In the genomic region with DNA sequence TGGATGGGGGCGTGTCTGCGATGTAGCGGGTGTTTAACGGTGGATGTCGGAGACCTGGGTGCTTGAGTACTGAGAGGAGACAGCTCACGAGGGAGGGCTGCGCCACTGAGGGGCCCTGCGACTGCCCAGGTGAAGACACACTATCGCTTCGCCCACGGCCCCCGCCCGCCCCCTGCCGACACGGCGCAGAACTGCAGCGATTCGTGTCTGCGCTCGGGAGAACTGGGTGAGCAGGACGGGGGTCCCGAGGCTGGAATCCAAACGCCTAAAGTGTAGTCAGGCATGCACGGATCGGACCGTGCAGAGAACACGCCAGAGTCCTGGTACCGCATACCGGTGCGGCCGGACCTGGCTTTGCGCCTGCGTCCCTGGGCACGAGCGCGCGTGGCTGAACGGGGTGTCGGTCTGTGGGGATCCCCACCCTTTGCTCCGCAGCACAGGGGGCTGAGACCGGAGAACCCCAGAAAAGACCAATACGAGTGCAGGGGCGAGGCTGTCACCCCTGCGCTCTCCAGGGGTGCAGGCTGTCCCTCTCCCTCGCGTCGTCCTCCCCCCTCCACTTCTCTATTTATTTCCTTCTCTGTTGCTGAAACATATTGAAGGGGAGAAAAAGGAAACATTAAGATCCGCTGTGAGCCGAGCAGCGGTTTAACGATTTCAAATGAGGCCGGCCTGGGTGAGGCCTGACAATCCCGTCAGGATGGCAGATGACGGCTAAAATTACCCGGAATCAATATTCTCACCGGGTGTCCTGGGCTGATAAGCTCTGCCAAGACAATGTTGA, we compare ENCODE assay signal across 8 mouse cellular contexts. TPM values are rescaled to one million over a fixed set of nuclear protein-coding genes. Genes with fewer than 3 reads are reported as not detected.
DNase-seq lines count a peak whose midpoint lies in the region; ATAC-seq and TF ChIP-seq lines count a peak whose summit lies in the region.

No protein-coding gene starts in this region.

- 6% methylated on average over 56 of the region's 56 CpGs for WGBS in forebrain, embryonic 16.5 days
- WGBS in hindbrain, postnatal 0 days = 4% methylated on average over 54 of the region's 56 CpGs
- 5% methylated on average over 50 of the region's 56 CpGs for WGBS in liver, embryonic 12.5 days (ENCODE audit: insufficient replicate concordance)

- H3K4me3 ChIP-seq in forebrain, embryonic 16.5 days (replicated peaks; ENCODE audit: low read length) = peak overlapping the region; percentile 42
- H3K4me3 ChIP-seq in hindbrain, postnatal 0 days (ENCODE audit: low read length) = peak overlapping the region; percentile 44
- peak overlapping the region; percentile 46 for H3K4me3 ChIP-seq in liver, embryonic 12.5 days

- peak overlapping the region; percentile 61 for H3K4me2 ChIP-seq in forebrain, embryonic 16.5 days (ENCODE audit: low read length)
- H3K4me2 ChIP-seq in hindbrain, postnatal 0 days (ENCODE audit: low read depth, low read length) = peak overlapping the region; percentile 80
- peak overlapping the region; percentile 78 for H3K4me2 ChIP-seq in liver, embryonic 12.5 days

- peak; percentile 58 for ATAC-seq in forebrain, embryonic 16.5 days
- ATAC-seq in hindbrain, postnatal 0 days = peak; percentile 37
- ATAC-seq in liver, embryonic 12.5 days = 0 out of 2 replicates have a peak, but pooled peaks have one; percentile 53
- ATAC-seq in monocyte, adult 5-6 weeks (replicated peaks; ENCODE audit: insufficient number of reproducible peaks, low FRiP score, low TSS enrichment, poor library complexity, severe bottlenecking) = peak; percentile 53

- DNase-seq in right cerebral cortex, postnatal 25 days = peak; percentile 35
- no peak for DNase-seq in right cerebral cortex, postnatal 36 days (ENCODE audit: low spot score in 2 of 2)
- peak; percentile 55 for DNase-seq in cerebellum, adult 8-10 months
- peak; percentile 49 for DNase-seq in hindbrain, postnatal 0 days (ENCODE audit: low spot score)
- peak; percentile 62 for DNase-seq in testis, postnatal 14 days (ENCODE audit: low spot score)

- peaks cover 65% of the 10 kb centered on the region for H3K27me3 ChIP-seq in forebrain, embryonic 16.5 days (replicated peaks; ENCODE audit: control insufficient read depth, insufficient read depth, low read length)
- H3K27me3 ChIP-seq in hindbrain, postnatal 0 days (ENCODE audit: insufficient read depth, low read length) = peaks cover 25% of the 10 kb centered on the region
- peaks cover 77% of the 10 kb centered on the region for H3K27me3 ChIP-seq in liver, embryonic 12.5 days (replicated peaks)

- peak; percentile 93 for TF ChIP-seq CTCF in hindbrain, postnatal 0 days (IDR thresholded peaks at IDR 0.05; ENCODE audit: low read depth)

- peak overlapping the region; percentile 40 for H3K9ac ChIP-seq in forebrain, embryonic 16.5 days (replicated peaks; ENCODE audit: low read depth, low read length)
- H3K9ac ChIP-seq in hindbrain, postnatal 0 days (replicated peaks; ENCODE audit: low read length) = peak overlapping the region; percentile 30; the same call in 1 of the 2 replicates
- peak overlapping the region; percentile 44 for H3K9ac ChIP-seq in liver, embryonic 12.5 days

- no peaks in the 10 kb centered on the region for H3K9me3 ChIP-seq in forebrain, embryonic 16.5 days (ENCODE audit: control insufficient read depth, low read length)
- no peaks in the 10 kb centered on the region for H3K9me3 ChIP-seq in hindbrain, postnatal 0 days (ENCODE audit: low read length)
- no peaks in the 10 kb centered on the region for H3K9me3 ChIP-seq in liver, embryonic 12.5 days (replicated peaks)

- no peak overlapping the region for H3K27ac ChIP-seq in forebrain, embryonic 16.5 days (ENCODE audit: low read length)
- no peak overlapping the region for H3K27ac ChIP-seq in hindbrain, postnatal 0 days
- no peak overlapping the region for H3K27ac ChIP-seq in liver, embryonic 12.5 days

- peaks cover 7% of the 10 kb centered on the region for H3K4me1 ChIP-seq in forebrain, embryonic 16.5 days (replicated peaks; ENCODE audit: control insufficient read depth, insufficient read depth, low read length)
- H3K4me1 ChIP-seq in hindbrain, postnatal 0 days (ENCODE audit: insufficient read depth, low read length) = peaks cover 3% of the 10 kb centered on the region; the same call in 1 of the 2 replicates
- peaks cover 10% of the 10 kb centered on the region for H3K4me1 ChIP-seq in liver, embryonic 12.5 days

- no peaks in the 10 kb centered on the region for H3K36me3 ChIP-seq in forebrain, embryonic 16.5 days (ENCODE audit: control insufficient read depth, insufficient read depth)
- no peaks in the 10 kb centered on the region for H3K36me3 ChIP-seq in hindbrain, postnatal 0 days (ENCODE audit: insufficient read depth, low read length)
- H3K36me3 ChIP-seq in liver, embryonic 12.5 days = no peaks in the 10 kb centered on the region

RNA-seq across cellular contexts. Expression of gene Nkx1-1, which starts 9.3 kb away (rescaled TPM):
- not detected in 2 replicates for polyA plus RNA-seq in forebrain, embryonic 16.5 days (2015; fragmentation: Nextera tagmentation; extraction: Ambion mirVana)
- 6.5 and 7.8 TPM in 2 replicates for total RNA-seq in hindbrain, postnatal 0 days (2014; rRNA removed)
- polyA plus RNA-seq in hindbrain, postnatal 0 days (2015; fragmentation: Nextera tagmentation; extraction: Ambion mirVana) = 0.35 and 0.39 TPM in 2 replicates
- polyA plus RNA-seq in liver, embryonic 12.5 days (2016; fragmentation: Nextera tagmentation; extraction: Ambion mirVana) = not detected in 2 replicates
- not detected in 3 replicates for total RNA-seq in monocyte, adult 5-6 weeks (2017)

Comparison
In these comparisons a context has a peak if more than half of its experiments do, and no peak if none do; other contexts are left out.
1. DNase-seq: peak in right cerebral cortex, postnatal 25 days (single experiment), cerebellum, adult 8-10 months (single experiment), hindbrain, postnatal 0 days (single experiment) and testis, postnatal 14 days (single experiment); none in right cerebral cortex, postnatal 36 days (0 of 2).
2. Peak in every context shown above with its lines, with median percentiles within 50 percentile points of each other: ATAC-seq, H3K4me2 ChIP-seq, H3K4me3 ChIP-seq and H3K9ac ChIP-seq.